Mouse (Mus musculus) heart, postnatal 0 days (tissue): ENCODE data around the gene Col6a5. TPM values are rescaled to one million over a fixed set of nuclear protein-coding genes. Genes with fewer than 3 reads are reported as not detected.

ENCODE experiments used
- ATAC-seq: fragments of 200-750 bp; cut with Nextera tagmentation; 2 replicates; pipeline ENCODE4 v1.8.0; 2017; ENCODE audit warnings: low read depth, moderate number of reproducible peaks, moderate library complexity; ENCODE audit not compliant: insufficient read depth
- DNase-seq: peaks from one replicate; pipeline ENCODE4 v3.0.0-alpha.2; 2016; ENCODE audit warnings: low spot score
- H3K27ac ChIP-seq: fragments of 300-500 bp; sonication (generic); 2 replicates; pipeline ENCODE4 v1.5.1; 2014; ENCODE audit warnings: low read depth, mild to moderate bottlenecking
- H3K27me3 ChIP-seq: fragments of 300-500 bp; sonication (generic); 2 replicates; pipeline ENCODE4 v1.6.1; 2014; ENCODE audit warnings: low read length, mixed read lengths; ENCODE audit not compliant: control insufficient read depth, insufficient read depth
- H3K36me3 ChIP-seq: fragments of 300-500 bp; sonication (generic); replicated peaks from 2 replicates; pipeline ENCODE4 v1.6.1; 2014; ENCODE audit warnings: low read length, mixed read lengths; ENCODE audit not compliant: control insufficient read depth, insufficient read depth
- H3K4me1 ChIP-seq: fragments of 300-500 bp; sonication (generic); 2 replicates; pipeline ENCODE4 v1.6.1; 2014; ENCODE audit warnings: antibody characterized with exemption; ENCODE audit not compliant: control insufficient read depth, insufficient read depth
- H3K4me2 ChIP-seq: fragments of 300-500 bp; sonication (generic); 2 replicates; pipeline ENCODE4 v1.6.1; 2014; ENCODE audit warnings: low read depth, mild to moderate bottlenecking, low read length, moderate library complexity
- H3K4me3 ChIP-seq: fragments of 300-500 bp; sonication (generic); 2 replicates; pipeline ENCODE4 v1.5.1; 2014; ENCODE audit warnings: low read depth, low read length
- H3K9ac ChIP-seq: fragments of 300-500 bp; sonication (generic); replicated peaks from 2 replicates; pipeline ENCODE4 v1.6.1; 2014; ENCODE audit warnings: low read depth, low read length, mixed read lengths
- H3K9me3 ChIP-seq: fragments of 300-500 bp; sonication (generic); replicated peaks from 2 replicates; pipeline ENCODE4 v1.6.1; 2016; ENCODE audit warnings: low read length; ENCODE audit not compliant: control insufficient read depth
- CTCF ChIP-seq: IDR thresholded peaks from 2 replicates; pipeline ENCODE4 v1.5.1; 2016; ENCODE audit warnings: antibody characterized with exemption, control low read depth, low read depth
- EP300 ChIP-seq: IDR thresholded peaks from 2 replicates; pipeline ENCODE4 v1.6.1; 2016; ENCODE audit warnings: antibody characterized with exemption, low read depth
- WGBS: fragments of 180-500 bp; shearing (Covaris S2); extraction: QIAGEN DNeasy Blood & Tissue Kit; methylation state at CpG from one replicate; pipeline ENCODE4 v1.1.7; 2014; 5-methylcytosine and 5-hydroxymethylcytosine counted together
- polyA plus RNA-seq: library from polyadenylated mRNA; unstranded; fragments of >200 nt; fragmentation: Nextera tagmentation; extraction: Ambion mirVana; gene quantifications from 2 replicates; pipeline ENCODE4 v1.2.1, GENCODE M21; 2015
- total RNA-seq: library from RNA; depleted of rRNA; stranded (reverse); fragments of >200 nt; gene quantifications from 2 replicates; pipeline ENCODE4 v1.2.3, GENCODE M21; 2014; ENCODE audit warnings: low replicate concordance

The Col6a5 gene
- total and polyA plus RNA-seq, 2 experiments from 2014 or later = 0.03 TPM; not detected in 1

DNA sequence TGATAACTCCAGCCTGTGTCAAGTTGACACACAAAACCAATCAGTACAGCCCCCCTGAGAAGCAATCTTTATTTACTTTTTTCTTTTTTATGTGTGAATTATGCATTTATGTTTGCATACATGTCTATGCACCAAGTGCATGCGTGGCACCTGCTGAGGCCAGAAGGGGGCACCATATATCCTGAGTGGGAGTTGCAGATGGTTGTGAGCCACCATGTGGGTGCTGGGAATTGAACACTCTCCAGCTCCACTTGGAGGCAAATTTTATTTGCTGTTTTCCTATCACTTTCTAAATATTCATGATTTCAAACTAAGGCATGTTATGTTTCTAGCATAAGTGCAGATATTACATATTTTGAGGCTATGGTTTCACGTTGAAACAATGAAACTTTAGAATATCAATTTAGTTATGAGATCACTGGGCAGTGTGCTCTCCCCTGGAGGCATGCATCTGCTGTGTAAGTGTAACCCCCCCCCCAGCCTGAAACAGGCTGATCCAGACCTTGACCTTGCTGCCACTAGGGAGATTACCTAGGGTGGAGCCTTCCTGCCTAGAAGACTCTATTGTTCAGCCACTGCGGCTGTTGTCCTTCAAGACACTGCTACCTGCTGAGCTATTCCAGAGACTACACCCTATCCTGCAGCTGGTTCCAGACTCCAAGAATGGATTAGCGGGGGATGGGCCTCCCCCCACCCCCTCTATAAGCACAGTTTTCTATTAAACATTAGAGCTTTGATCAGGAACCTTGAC is 121.9 kb downstream of the Col6a5 start:
- H3K36me3 ChIP-seq = no peaks in the 10 kb centered on the region
- ATAC-seq (no peak), DNase-seq (no peak)
- no peak overlapping the region for H3K27ac ChIP-seq
- H3K4me2 ChIP-seq = no peak overlapping the region
- TF ChIP-seq CTCF = no peak
- TF ChIP-seq EP300 = no peak
- WGBS = 76% methylated on average over 4 of the region's 4 CpGs
- no peak overlapping the region for H3K9ac ChIP-seq
- no peak overlapping the region for H3K4me3 ChIP-seq
- H3K4me1 ChIP-seq = 0 out of 2 replicates have a peak, but pooled peaks cover 14% of the 10 kb centered on the region
- no peaks in the 10 kb centered on the region for H3K27me3 ChIP-seq
- no peaks in the 10 kb centered on the region for H3K9me3 ChIP-seq

DNA sequence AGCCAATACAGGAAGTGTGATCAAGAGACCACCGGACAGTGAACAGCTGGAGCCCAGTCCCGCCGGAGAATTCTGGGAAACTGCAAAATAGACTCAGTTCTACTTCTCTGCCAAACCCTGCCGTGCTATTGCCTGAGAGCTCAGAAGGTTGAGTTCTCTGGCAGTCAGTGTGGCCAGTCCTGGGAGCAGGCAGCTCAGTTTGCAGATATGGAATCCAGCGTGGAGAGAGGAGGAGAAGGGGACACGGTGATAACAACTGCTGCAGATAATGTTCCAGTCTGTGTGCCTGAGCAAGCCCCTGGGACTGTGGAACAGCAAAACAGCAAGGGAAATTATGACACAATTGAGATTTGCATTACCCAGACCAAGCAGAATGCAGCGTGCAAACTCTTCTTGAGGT is 124.9 kb downstream of the Col6a5 start:
- Histone ChIP-seq H3K9me3 (no peaks in the 10 kb centered on the region), H3K27ac (peak overlapping the region; percentile 57), H3K27me3 (no peaks in the 10 kb centered on the region), H3K4me3 (peak overlapping the region; percentile 19; the same call in 1 of the 2 replicates), H3K36me3 (no peaks in the 10 kb centered on the region), H3K4me2 (peak overlapping the region; percentile 52), H3K9ac (0 out of 2 replicates have a peak overlapping the region, but pooled peaks have one; percentile 26), H3K4me1 (0 out of 2 replicates have a peak, but pooled peaks cover 9% of the 10 kb centered on the region)
- DNase-seq = peak; percentile 54
- peak; percentile 75 for ATAC-seq
- no peak for TF ChIP-seq EP300
- TF ChIP-seq CTCF = no peak
- WGBS = 9% methylated on average over 7 of the region's 7 CpGs

DNA sequence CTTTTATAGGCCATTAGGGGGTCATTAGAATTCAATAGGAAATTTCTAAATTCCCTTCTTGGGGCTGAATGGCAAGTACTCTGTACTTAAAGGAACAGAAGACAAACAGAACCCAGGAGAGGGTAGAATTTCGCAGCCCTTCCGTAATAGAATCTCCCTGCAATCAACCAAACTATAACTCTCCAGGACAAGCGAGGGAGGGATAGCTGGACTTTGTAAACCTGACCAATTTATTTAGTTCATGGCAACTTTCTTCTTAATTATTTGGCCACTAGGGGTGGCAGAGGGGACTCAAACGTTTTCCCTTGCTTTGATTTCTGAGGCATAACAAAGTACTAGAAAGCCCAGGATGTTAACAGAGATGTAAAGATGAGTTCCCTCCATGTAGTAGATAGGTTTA is 125.6 kb downstream of the Col6a5 start:
- Histone ChIP-seq H3K36me3 (no peaks in the 10 kb centered on the region), H3K9ac (no peak overlapping the region), H3K9me3 (no peaks in the 10 kb centered on the region), H3K27ac (no peak overlapping the region), H3K4me1 (0 out of 2 replicates have a peak, but pooled peaks cover 9% of the 10 kb centered on the region), H3K27me3 (no peaks in the 10 kb centered on the region), H3K4me3 (peak overlapping the region; percentile 19; the same call in 1 of the 2 replicates), H3K4me2 (no peak overlapping the region; the same call in 1 of the 2 replicates)
- TF ChIP-seq CTCF = peak; percentile 46
- no peak for TF ChIP-seq EP300
- 61% methylated on average over 4 of the region's 4 CpGs for WGBS
- peak; percentile 27 for DNase-seq
- no peak for ATAC-seq

DNA sequence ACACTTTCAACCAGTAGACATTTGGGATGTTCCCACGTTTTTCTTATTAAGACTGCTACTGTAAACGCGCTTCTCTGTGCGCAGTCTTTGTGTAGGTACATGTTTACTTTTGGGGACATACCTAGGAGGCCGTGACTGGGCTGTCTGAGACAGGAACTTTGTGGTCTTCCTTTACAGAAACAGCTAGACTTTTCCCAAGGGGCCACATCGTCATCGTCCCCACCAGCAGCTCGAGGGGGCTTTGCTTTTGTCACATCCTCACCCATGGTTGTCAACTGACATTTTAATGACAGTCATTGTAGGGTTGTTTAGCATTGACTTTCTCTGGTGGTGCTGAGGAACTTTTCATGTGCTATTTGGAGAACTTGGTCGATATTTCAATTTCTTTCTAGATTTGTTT is 129.2 kb downstream of the Col6a5 start:
- 79% methylated on average over 9 of the region's 9 CpGs for WGBS
- H3K9ac ChIP-seq = no peak overlapping the region
- no peak overlapping the region for H3K4me2 ChIP-seq
- no peaks in the 10 kb centered on the region for H3K36me3 ChIP-seq
- DNase-seq (no peak), ATAC-seq (no peak)
- H3K4me3 ChIP-seq = no peak overlapping the region
- H3K9me3 ChIP-seq = no peaks in the 10 kb centered on the region
- H3K4me1 ChIP-seq = 0 out of 2 replicates have a peak, but pooled peaks cover 12% of the 10 kb centered on the region
- no peaks in the 10 kb centered on the region for H3K27me3 ChIP-seq
- TF ChIP-seq CTCF = no peak
- TF ChIP-seq EP300 = no peak
- H3K27ac ChIP-seq = no peak overlapping the region

DNA sequence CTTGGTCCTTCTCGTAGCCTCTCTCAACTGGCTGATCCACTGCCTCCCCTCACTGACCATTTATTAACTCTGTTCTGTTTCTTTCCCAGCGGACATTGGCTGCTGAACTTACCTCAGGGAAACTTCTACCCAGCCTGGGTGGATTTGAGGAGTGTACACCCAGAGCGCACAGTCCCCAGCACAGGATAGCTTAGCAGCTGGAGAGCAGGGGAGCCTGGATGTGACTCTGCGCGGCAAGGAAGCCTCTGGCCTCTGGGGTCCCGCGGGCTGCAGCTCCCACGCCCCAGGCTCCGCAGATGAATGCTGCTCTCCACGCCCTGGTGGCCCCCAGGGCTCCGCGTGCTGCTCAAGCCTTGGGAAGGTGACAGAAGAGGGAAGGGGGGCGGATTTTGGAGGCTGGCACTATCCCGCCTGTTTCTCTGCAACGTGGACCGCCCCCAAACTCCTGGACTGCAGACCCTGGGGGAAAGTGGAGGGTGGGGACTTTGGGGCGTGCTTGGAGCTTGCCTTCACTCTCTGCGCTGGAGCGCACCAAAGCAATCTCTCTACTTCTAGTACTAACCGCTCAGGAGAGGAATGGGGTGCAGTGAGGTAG is 132.6 kb downstream of the Col6a5 start, which contains the start of gene Col6a6:
Col6a6 (minus strand) TSS at position 370 of the 595 bp plus-strand sequence.
- no peak within 1 kb of the TSS for H3K9ac ChIP-seq
- H3K4me1 ChIP-seq = 0 out of 2 replicates have a peak, but pooled peaks cover 3% of the 10 kb centered on the region
- H3K27me3 ChIP-seq = no peaks in the 10 kb centered on the region
- no peaks in the 10 kb centered on the region for H3K9me3 ChIP-seq
- DNase-seq (no peak), ATAC-seq (peak; percentile 36; the same call in 1 of the 2 replicates)
- TF ChIP-seq CTCF = no peak
- TF ChIP-seq EP300 = no peak
- H3K27ac ChIP-seq = 0 out of 2 replicates have a peak within 1 kb of the TSS, but pooled peaks have one; percentile 8
- WGBS = 16% methylated on average over 20 of the region's 20 CpGs
- peak within 1 kb of the TSS; percentile 23 for H3K4me3 ChIP-seq
- H3K36me3 ChIP-seq = no peaks in the 10 kb centered on the region
- H3K4me2 ChIP-seq = peak within 1 kb of the TSS; percentile 50
